Mouse (Mus musculus): ENCODE data around the gene Tmem30a.

The Tmem30a gene

DNA sequence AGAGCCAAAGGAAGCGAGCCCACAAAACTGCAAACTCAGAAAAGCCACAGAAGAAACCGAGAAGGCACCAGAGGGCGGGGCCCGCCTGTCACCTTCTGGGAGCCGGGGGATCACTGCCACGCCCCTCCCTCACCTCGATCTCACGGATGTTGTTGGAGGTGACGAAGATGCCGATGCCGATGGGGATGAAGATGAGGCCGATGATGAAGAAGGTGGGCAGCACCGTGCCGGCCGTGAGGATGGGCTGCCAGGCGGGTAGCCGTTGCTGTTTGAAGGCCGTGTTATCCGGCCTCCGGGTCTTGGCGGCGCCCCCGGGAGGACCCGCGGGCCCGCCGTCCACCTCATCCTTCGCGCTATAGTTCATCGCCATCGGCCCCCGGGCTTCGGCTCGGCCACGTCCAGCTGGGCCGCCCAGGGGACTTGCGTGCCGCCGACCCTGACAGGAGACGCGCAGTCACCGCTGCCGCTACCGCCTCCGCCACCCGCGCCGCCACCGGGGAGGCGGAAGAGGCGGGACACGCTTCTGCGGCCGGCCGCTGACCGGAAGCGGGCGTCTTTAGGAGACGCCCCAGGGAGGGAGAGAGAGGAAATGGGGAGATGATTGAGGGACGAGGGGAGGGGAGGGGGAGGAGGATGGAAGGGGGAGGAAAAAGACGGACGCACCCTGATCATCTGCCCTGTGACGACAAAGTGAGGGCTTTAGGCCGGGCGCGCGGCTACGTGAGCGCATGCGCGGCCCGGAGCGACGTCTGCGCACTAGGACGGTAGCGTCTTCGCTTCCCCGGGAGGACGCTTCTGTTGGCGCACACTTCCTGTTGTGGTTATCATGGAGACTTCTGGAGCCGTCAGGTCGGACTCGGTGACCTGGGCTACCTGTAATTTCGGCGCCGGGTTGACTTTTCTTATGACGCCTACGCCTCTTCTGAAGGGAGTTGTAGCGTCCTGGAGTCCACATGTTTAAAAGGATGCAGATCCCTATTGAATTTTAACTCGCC is at the start of gene Tmem30a:
Tmem30a (minus strand) TSS at position 667 of the 995 bp plus-strand sequence.
- peak; percentile 98 for DNase-seq (ENCODE audit: low spot score)

DNA sequence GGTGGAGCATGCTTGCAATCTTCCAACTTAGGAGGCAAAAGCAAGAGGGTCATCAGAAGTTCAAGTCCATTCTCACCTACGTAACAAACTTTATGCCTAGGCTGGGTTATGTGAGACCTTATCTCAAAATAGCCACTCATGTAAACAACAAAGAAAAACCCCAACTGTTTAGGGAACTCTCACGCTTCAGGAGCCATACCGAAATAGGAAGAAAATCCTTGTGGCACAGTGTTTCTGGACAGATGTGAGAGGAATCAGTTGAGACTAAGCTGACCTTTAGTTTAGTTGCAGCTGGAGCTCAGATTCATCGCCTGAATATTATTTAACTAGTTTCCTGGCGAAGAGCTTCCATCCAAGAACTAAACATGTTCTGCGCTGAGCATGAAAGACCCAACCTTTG is 49.3 kb upstream of the Tmem30a start:
- DNase-seq (ENCODE audit: low spot score): no peak

DNA sequence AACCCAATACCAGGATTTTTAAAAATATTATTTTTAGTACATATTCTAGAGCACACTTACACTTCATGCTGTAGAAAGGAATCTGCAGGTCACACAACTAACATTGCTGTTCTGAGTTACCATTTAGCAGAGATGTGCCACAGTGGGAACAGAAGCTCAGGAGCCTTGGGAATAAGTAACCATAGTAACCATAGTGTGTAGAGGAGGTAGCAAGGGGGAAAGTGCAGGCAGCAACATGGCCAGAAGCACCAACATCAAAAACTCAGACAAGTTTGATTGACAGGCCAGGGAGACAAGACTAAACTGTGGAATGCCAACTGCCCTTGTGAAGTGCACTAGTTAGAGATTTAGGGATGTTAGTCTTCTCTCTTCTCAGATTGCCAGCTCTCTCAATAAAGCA is 48.7 kb upstream of the Tmem30a start:
- DNase-seq (ENCODE audit: low spot score): no peak

GRCm38 (mm10) chr9:79831294-79831693 is 38.0 kb upstream of the Tmem30a start:
- DNase-seq (ENCODE audit: low spot score): no peak

DNA sequence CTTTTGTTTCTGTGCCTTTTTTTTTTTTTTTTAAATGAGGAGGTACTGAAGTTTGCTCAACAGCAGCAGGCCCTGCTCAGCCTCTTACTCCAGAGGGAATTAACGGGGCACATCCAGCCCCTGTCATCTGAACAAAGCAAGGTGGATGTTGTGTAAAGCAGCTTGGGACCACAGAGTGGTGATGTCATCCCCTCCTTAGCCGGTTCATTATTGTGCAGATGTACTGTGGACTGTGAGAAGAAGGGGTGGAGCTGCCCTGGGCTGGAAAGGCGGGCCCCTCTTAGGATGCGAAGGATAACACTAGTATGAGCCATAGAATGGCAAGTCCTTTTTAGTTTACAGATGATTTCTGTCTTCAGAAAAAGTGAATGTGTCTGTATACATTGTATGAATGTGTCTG is 37.6 kb upstream of the Tmem30a start:
- no peak for DNase-seq (ENCODE audit: low spot score)

DNA sequence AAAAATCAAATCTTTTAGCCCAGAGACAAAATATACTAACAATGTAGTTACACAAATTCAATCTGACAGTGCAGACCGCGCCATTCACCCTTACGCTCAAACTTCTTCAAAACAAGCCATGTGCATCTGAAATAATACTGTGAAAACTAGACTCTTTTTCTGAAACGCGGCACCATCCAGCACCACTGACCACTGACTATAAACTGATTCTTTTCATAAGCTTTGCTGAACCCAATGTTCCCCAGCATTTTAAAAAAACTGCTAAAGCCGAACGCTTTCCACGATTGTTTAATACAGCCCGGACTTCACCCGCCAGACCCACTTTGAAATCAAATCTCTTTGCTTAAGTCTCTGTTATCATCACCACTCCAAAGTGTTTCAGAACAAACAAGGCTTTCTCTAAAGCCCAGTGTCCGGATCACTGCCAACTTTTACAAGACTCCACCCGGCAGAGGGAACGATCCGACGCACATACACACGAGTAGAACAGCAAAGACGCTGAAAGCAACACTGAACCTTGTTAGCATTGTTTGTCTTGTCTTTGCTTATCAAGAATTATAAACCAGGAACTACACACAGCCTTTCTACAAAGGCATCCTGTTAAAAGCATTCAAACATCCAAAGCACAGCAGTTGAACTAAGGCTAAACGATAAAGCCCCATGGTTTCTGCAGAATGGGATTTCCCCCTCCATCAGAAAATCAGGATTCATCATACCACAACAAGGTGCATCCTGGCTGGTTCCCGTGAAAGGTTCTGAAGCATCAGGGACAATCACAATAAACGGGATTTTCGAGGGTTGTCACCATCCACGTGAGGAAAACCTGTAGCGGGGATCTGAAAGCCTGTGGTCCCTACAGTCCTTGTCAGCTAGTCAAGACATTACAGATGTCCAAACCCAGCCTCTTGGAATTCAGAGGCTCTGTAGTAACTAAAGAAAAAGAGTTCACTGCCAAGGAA is 36.8 kb upstream of the Tmem30a start:
- DNase-seq (ENCODE audit: low spot score): no peak

GRCm38 (mm10) chr9:79827072-79827471 is 33.8 kb upstream of the Tmem30a start:
- DNase-seq (ENCODE audit: low spot score): no peak

- no peak for DNase-seq (ENCODE audit: low spot score)
These were observed 32.2 kb upstream of the Tmem30a start for GRCm38 (mm10) chr9:79825526-79825925.

DNA sequence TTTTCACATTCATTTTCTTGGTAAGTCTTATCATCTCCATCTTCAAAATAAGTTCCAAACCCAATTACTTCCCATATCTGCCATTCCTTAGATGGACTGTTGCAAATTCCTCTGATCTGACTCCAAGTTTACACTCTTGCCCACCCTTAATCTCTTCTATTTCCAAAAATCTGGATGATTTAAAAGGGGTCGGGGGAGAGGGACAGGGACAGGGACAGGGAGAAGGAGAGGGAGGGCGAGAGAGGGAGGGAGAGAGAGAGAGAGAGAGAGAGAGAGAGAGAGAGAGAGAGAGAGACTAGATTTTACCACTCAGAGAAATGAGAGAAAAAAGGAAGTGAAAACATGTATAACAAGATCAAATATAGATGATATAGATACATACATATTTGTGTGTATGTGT is 30.5 kb upstream of the Tmem30a start:
- no peak for DNase-seq (ENCODE audit: low spot score)

DNA sequence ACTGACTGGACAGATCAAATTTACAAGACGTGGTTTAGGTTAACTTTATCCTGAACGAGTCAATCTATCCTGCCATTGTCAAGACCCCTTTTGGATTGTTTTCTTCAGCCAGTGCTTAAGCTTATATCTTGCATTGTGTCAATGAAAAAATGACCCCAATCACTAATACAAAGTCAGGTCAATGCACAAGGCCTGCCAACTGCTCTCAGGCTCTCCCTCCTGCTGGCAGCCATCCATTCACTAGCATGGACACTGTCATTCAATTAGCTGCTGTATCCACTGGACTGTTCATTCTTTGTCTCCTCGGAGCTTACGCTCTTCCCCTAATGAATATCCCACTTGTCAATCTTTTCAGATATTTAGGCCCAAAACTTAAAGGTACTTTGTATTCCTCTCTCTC is 30.1 kb upstream of the Tmem30a start:
- DNase-seq (ENCODE audit: low spot score): no peak

DNA sequence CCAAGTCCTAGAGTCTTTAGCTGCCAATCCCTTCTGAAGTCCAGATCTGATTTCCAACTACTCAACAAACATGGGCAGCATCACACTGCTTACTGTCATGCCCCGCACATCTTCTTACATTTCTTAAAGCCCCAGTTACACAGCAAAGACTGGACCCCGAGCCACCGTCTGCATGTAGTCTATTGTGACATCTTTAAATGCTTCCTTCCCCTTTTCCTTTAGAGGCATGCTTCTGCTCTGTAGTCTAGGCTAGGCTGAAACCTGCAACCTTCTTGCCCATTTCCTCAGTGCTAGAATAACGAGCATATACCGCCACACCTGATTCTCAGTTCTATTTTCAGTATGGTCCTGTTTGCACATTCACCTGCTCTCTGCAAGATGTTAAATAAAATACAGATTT is 23.2 kb upstream of the Tmem30a start:
- DNase-seq (ENCODE audit: low spot score): no peak

DNA sequence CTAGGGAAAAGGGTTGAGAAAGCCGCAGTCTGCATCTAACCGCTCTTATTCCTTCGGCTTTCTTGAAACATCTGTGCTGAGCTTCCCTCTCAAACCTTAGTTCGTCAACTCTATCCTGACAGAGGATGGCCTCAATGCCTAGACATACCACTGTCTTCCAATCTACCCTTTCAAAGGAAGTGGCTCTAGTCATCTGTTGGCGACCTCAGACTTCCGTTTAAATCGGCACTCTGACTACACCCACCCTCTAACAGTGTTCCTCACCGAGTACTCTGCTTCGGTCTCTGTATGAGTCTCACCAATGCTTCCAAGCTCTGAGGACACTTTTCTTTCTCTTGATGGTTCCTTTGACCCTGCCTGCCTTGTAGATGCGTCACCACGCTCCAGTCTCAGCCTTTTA is 22.7 kb upstream of the Tmem30a start:
- no peak for DNase-seq (ENCODE audit: low spot score)

GRCm38 (mm10) chr9:79814592-79814991 is 21.3 kb upstream of the Tmem30a start:
- DNase-seq (ENCODE audit: low spot score): no peak

DNA sequence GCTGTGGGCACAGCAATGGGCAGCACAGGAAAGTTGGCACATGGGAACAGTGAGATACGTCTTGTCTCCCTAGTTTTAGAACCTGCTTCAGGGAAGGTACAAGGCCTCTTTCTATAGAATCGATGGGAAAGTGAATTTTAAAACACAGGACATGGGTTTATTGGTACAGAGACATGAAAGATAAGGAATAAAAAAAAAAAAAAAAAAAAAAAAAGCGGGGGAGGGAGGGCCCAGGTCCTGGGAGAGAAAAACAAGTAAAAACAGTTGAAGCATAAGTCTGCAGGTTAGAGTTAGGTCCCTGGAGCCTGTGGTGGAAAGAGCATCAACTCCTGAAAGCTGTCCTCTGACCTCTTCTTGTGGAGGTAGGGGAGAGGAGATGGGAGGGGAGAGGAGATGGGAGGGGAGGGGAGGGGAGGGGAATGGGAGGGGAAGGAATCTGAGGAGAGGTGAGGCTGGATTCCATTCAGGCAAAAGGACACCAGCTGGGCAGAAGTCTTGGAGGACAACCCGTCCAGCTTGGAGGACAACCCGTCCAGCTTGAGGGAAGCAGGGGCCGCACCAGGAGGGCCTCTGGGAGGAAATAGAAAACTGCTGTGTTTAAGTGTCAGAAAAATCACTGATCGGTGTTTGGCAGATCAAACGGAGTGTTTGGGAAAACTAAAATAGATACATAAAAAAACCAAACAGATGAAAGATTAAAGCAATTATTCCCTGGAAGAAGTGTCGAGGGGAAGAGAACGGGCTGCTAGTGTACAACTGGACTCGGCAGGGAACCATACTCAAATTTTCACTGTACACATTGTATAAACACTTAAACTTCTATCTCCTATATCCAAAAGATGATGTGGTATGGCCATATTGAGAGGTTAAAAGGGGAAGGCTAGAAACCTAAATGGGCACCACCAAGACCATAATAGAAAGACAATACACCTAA is 17.9 kb upstream of the Tmem30a start:
- DNase-seq (ENCODE audit: low spot score): no peak

DNA sequence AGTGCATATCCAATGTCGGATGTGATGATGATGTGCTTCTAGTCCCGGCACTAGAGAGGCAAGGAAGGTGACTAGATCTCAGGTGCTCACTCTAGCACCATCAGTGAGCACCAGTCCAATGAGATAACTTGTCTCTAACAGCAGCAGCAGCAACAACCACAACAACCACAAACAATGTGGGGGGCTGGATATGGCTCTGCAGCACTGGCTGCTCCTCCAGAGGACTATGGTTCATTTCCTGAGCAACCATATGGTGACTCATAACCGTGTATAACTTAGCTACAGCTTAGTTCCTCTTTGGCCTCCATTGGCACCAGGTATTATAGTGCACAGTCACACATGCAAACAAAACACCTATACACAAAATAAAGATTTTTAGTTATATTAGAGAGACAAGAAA is 17.2 kb upstream of the Tmem30a start:
- DNase-seq (ENCODE audit: low spot score): no peak

GRCm38 (mm10) chr9:79809411-79809810 is 16.1 kb upstream of the Tmem30a start:
- DNase-seq (ENCODE audit: low spot score): no peak

- no peak for DNase-seq (ENCODE audit: low spot score)
These were observed 13.9 kb upstream of the Tmem30a start for GRCm38 (mm10) chr9:79807178-79807577.

DNA sequence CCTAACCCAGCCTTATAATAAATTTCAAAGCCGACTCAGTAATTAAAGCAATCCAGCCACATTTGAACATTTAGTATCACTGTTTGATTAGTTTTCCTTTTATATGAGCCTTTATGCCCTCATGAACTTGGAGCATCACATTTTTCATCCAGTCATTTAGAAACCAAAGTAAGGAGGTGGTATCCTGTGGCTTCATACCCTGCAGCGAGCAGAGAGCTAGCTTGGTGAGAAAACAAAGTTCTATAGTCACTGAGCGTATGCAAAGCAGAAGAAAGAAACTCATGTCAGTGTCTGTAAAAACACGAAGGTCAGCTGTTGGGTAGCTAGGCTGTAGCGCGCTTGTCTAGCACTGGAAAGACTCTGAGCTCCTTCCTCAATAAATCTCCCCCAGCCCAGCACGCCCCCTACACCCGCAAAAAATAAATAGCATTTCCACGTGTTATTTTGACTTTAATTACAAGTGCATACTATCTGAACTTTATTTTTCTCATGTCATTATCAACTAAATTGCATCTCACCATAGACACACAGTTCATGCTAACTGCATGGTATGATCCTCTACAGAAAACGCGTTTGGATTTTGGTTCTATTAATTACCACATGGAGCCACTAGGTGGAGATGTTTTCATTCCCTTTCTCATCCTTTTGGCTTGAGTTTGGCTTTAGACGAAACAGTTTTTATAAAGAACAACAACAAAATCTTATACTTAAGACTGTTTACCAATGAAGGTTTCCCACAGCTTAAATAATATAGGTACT is 13.2 kb upstream of the Tmem30a start:
- DNase-seq (ENCODE audit: low spot score): peak; percentile 73

DNA sequence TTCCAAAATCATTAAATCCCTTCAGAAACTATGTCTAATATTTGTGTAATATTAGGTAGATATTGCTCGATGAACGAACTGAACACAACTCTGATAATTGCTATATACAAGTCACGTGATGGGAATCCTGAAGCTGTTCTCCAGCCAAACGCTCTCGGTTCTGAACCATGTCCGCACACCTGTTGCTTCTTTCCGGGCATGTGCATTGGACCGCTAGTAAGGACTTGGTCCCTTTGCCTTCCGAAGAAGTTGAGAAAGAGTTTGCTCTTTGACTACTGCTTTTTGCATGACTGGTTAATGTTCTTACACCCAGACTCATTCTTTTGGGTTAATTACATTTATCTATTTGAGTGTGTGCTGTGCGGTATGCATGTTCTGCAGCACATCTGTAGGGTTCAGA is 12.1 kb upstream of the Tmem30a start:
- no peak for DNase-seq (ENCODE audit: low spot score)

DNA sequence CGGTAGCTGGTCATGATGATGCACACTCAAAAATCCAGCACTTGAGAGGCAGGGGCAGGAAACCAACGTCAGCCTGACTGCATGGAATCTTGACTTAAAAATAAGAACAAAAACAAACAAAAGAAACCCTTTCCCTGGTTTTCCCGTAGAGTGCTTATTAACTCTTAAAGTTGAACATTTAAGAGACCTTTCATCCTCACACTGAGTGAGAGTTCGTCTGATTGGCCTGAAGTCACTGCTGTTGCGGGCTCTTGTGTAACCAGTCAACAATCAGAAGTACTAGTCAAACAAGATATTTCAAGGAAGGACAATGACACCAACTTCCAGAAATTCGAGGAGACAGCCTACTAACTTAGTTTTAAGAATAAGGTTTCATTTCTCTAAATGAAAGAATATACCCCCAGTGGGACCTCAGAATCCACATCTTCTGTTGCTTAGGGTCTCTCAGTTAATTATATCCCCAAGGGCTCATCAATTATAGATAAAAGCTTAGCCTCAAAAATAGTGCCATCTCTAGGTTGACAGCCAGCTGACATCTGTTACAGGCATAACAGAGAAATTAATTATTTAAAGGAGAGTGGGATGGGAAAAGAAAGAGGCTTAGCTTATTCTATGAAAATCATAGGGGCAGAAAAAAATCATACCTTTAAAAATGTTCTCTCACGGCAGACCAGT is 3.3 kb upstream of the Tmem30a start:
- DNase-seq (ENCODE audit: low spot score): no peak

Measured in adipocyte (in vitro differentiated cells).